Mouse (Mus musculus): ENCODE data around the gene Sos1. TPM values are rescaled to one million over a fixed set of nuclear protein-coding genes. Genes with fewer than 3 reads are reported as not detected.

Gene Sos1
- 4.1 and 5.0 TPM in 2 replicates for polyA plus RNA-seq (2012; rRNA removed)

DNA sequence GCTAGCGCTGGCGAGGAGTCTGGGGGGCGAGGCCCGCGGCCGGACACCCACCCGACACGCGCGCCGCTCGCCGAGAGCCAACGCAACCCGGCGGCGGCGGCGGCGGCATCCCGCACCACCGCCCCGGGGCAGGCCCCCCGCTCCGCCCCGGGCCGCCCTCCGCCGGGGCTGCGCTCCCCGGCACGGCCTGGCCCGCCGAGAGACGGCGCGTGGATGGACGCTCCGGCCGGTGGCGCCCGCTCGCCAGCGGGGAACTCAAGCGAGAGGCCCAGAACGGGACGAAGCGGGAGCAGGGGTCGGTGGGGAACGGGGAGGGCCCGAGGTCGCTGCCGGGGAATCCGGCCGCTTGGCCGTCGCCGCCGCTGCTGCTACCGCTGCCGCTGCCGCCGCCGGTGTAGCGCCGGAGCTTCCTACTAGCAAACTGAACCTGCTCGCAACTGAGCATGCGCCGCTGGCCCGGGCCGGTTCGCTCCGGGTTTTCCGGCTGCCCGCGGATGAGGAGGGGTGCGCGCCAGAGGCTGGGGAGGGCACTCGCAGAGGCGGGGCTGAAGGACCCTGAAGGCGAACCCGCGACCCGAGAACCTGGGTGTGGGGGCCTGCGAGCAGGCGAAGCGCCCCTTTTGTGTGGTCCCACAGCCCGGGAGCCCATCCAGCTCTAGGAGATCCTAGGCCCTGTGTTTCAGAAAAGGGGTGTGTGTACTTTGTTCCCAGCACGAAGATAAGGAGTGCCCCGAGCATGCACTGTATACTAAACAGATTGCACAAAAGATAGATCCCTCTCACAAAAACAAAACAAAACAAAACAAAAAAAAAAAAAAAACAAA lies at the start of gene Sos1:
Gene Sos1, minus strand, starts transcription at position 423 of the 824 bp plus-strand sequence.
- under 1% methylated on average over 89 of the region's 90 CpGs for WGBS
- H3K4me1 ChIP-seq (replicated peaks; ENCODE audit: control insufficient read depth, insufficient read depth, low read length) = peaks cover 2% of the 10 kb centered on the region; the same call in 1 of the 2 replicates
- no peak within 1 kb of the TSS for H3K27ac ChIP-seq (ENCODE audit: control insufficient read depth, insufficient read depth, low read length)
- no peaks in the 10 kb centered on the region for H3K36me3 ChIP-seq (ENCODE audit: control insufficient read depth, insufficient read depth, low read length)
- peak; percentile 99 for DNase-seq
- TF ChIP-seq POLR2A (IDR thresholded peaks at IDR 0.05; ENCODE audit: control insufficient read depth, extremely low read depth, insufficient read depth, low read length, poor library complexity) (peak; percentile 83), CTCF (IDR thresholded peaks at IDR 0.05; ENCODE audit: borderline replicate concordance, control insufficient read depth, extremely low read depth, insufficient read depth, low read length, poor library complexity) (no peak)
- H3K4me3 ChIP-seq (ENCODE audit: control insufficient read depth, insufficient read depth, low read length) = peak within 1 kb of the TSS; percentile 63
- no peaks in the 10 kb centered on the region for H3K27me3 ChIP-seq (ENCODE audit: control insufficient read depth, insufficient read depth, low read length)

DNA sequence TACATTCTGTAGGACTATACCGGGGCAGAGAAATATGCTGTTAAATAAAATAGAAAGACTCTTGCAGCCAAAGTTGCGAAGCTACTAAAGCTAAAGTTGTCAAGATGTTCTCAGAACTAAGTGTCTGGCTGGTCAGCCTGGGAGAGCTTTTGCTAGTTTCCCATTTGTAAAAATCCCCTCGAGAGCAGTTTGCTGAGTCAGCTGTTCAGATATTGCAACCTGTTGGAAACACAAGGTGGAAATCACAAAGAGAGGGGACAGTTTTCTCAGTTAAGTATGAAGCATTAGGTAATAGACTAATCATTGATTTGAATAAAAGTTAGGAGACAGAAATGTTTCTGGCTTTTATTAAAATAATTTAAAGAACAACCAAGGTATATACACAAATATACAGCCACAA lies 43.0 kb upstream of the Sos1 start:
- no peaks in the 10 kb centered on the region for H3K36me3 ChIP-seq (ENCODE audit: control insufficient read depth, insufficient read depth, low read length)
- H3K4me1 ChIP-seq (replicated peaks; ENCODE audit: control insufficient read depth, insufficient read depth, low read length) = peaks cover 8% of the 10 kb centered on the region
- no peak overlapping the region for H3K27ac ChIP-seq (ENCODE audit: control insufficient read depth, insufficient read depth, low read length)
- no peak for TF ChIP-seq CTCF (IDR thresholded peaks at IDR 0.05; ENCODE audit: borderline replicate concordance, control insufficient read depth, extremely low read depth, insufficient read depth, low read length, poor library complexity)
- TF ChIP-seq POLR2A (IDR thresholded peaks at IDR 0.05; ENCODE audit: control insufficient read depth, extremely low read depth, insufficient read depth, low read length, poor library complexity) = no peak
- no peaks in the 10 kb centered on the region for H3K27me3 ChIP-seq (ENCODE audit: control insufficient read depth, insufficient read depth, low read length)
- 73% methylated on average over 3 of the region's 3 CpGs for WGBS
- no peak for DNase-seq
- no peak overlapping the region for H3K4me3 ChIP-seq (ENCODE audit: control insufficient read depth, insufficient read depth, low read length)

DNA sequence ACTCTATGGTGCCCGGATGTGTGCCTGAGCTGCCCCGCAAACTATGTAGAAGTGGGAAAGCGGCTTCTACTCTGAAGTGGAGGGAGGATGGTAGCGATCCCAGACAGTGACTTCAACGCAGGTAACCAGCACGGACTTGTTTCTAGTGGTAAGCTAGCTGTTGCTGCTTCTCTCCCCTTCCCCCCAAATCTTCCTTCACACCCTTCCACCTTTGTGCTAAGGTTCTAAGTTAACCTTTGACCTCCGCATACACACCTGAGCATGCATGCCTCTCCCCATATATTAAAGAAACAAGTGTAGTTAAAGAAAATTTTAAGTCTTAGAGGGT lies 41.9 kb upstream of the Sos1 start:
- WGBS = 68% methylated on average over 7 of the region's 7 CpGs
- no peak overlapping the region for H3K4me3 ChIP-seq (ENCODE audit: control insufficient read depth, insufficient read depth, low read length)
- H3K4me1 ChIP-seq (replicated peaks; ENCODE audit: control insufficient read depth, insufficient read depth, low read length) = peaks cover 8% of the 10 kb centered on the region
- peak overlapping the region; percentile 68; the same call in 1 of the 2 replicates for H3K27ac ChIP-seq (ENCODE audit: control insufficient read depth, insufficient read depth, low read length)
- no peak for DNase-seq
- no peaks in the 10 kb centered on the region for H3K27me3 ChIP-seq (ENCODE audit: control insufficient read depth, insufficient read depth, low read length)
- TF ChIP-seq POLR2A (IDR thresholded peaks at IDR 0.05; ENCODE audit: control insufficient read depth, extremely low read depth, insufficient read depth, low read length, poor library complexity) = no peak
- no peak for TF ChIP-seq CTCF (IDR thresholded peaks at IDR 0.05; ENCODE audit: borderline replicate concordance, control insufficient read depth, extremely low read depth, insufficient read depth, low read length, poor library complexity)
- H3K36me3 ChIP-seq (ENCODE audit: control insufficient read depth, insufficient read depth, low read length) = no peaks in the 10 kb centered on the region

DNA sequence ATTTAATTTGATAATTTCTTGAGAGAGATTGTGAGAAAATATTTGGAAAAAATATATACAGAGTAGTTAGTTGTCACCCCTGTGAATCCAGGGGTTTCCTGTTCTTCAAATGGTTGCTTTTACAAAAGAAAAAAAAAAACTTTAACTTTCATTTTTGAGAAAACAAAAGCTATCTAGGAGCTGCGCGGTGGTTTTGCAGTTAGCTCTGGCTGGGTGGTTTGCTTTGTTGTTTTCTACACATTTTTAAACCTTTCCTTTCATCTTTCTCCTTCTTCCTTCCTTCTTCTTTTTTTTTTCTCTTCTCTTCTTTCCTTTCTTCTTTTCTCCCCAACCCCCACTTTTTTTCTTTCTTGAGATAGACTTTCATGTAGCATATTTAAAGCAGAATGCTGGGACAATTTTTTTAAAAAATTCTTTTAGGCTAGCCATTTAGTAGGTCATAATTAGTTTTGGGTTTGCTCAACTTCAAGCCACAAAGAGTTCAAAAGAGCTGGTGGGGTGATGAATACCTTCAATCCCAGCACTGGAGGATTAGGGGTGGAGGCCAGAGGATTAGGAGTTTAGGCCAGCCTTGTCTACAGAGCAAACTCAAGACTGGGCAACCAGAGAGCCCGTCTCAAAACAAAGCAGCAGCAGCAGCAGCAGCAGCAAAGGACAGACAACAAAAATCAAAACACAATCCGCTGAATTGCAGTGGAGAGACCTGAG lies 41.4 kb upstream of the Sos1 start:
- no peak for TF ChIP-seq CTCF (IDR thresholded peaks at IDR 0.05; ENCODE audit: borderline replicate concordance, control insufficient read depth, extremely low read depth, insufficient read depth, low read length, poor library complexity)
- no peak for TF ChIP-seq POLR2A (IDR thresholded peaks at IDR 0.05; ENCODE audit: control insufficient read depth, extremely low read depth, insufficient read depth, low read length, poor library complexity)
- 33% methylated on average over 4 of the region's 4 CpGs for WGBS

DNA sequence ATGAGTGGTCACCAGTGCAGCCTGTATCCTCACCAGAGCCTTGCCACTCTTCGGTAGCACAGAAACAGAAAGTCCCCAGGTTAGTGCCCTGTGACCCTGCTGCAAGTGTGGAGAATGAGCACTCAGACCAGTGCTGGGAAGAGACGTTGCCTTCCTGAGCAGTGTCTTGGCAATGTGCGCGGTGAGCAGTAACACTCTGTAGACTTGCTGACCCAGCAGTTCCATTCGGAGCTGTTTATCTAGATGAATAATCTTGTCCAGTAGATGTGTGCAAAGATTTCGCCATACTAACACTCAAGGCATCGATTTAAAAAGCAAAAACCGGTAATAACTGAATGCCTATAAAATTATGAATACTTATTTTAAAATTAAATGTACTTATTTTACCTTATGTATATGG lies 40.3 kb upstream of the Sos1 start:
- DNase-seq = no peak
- H3K27ac ChIP-seq (ENCODE audit: control insufficient read depth, insufficient read depth, low read length) = peak overlapping the region; percentile 15; the same call in 1 of the 2 replicates
- 87% methylated on average over 8 of the region's 8 CpGs for WGBS
- H3K4me1 ChIP-seq (replicated peaks; ENCODE audit: control insufficient read depth, insufficient read depth, low read length) = peaks cover 8% of the 10 kb centered on the region
- H3K36me3 ChIP-seq (ENCODE audit: control insufficient read depth, insufficient read depth, low read length) = no peaks in the 10 kb centered on the region
- no peak overlapping the region for H3K4me3 ChIP-seq (ENCODE audit: control insufficient read depth, insufficient read depth, low read length)
- H3K27me3 ChIP-seq (ENCODE audit: control insufficient read depth, insufficient read depth, low read length) = no peaks in the 10 kb centered on the region
- TF ChIP-seq POLR2A (IDR thresholded peaks at IDR 0.05; ENCODE audit: control insufficient read depth, extremely low read depth, insufficient read depth, low read length, poor library complexity) (no peak), CTCF (IDR thresholded peaks at IDR 0.05; ENCODE audit: borderline replicate concordance, control insufficient read depth, extremely low read depth, insufficient read depth, low read length, poor library complexity) (no peak)

More for the DNA sequence above, 41.4 kb upstream of the Sos1 start:
- Histone ChIP-seq H3K4me1 (replicated peaks; ENCODE audit: control insufficient read depth, insufficient read depth, low read length) (peaks cover 8% of the 10 kb centered on the region), H3K27ac (ENCODE audit: control insufficient read depth, insufficient read depth, low read length) (peak overlapping the region; percentile 68; the same call in 1 of the 2 replicates), H3K27me3 (ENCODE audit: control insufficient read depth, insufficient read depth, low read length) (no peaks in the 10 kb centered on the region), H3K4me3 (ENCODE audit: control insufficient read depth, insufficient read depth, low read length) (no peak overlapping the region), H3K36me3 (ENCODE audit: control insufficient read depth, insufficient read depth, low read length) (no peaks in the 10 kb centered on the region)
- no peak for DNase-seq

DNA sequence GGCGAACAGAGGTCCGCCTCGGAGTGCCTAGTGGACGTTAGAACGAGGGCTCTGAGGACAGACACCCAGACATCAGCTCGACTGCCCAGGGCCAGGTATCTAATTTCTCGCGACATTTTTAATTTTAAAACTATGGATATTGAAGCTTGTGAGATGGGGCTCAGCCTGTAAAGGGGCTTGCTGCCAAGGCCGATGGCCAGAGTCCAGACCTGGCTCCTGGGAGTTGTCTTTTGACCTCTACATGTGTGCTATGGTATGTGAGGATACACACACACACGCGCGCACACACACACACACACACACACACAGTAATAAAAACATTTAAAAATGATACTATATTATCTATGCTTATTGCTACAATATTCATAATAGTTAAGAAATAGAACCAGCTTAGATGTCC lies 38.6 kb upstream of the Sos1 start:
- Histone ChIP-seq H3K4me1 (replicated peaks; ENCODE audit: control insufficient read depth, insufficient read depth, low read length) (peaks cover 8% of the 10 kb centered on the region), H3K36me3 (ENCODE audit: control insufficient read depth, insufficient read depth, low read length) (no peaks in the 10 kb centered on the region), H3K27ac (ENCODE audit: control insufficient read depth, insufficient read depth, low read length) (no peak overlapping the region), H3K4me3 (ENCODE audit: control insufficient read depth, insufficient read depth, low read length) (no peak overlapping the region), H3K27me3 (ENCODE audit: control insufficient read depth, insufficient read depth, low read length) (no peaks in the 10 kb centered on the region)
- no peak for DNase-seq
- 95% methylated on average over 12 of the region's 12 CpGs for WGBS
- no peak for TF ChIP-seq CTCF (IDR thresholded peaks at IDR 0.05; ENCODE audit: borderline replicate concordance, control insufficient read depth, extremely low read depth, insufficient read depth, low read length, poor library complexity)
- no peak for TF ChIP-seq POLR2A (IDR thresholded peaks at IDR 0.05; ENCODE audit: control insufficient read depth, extremely low read depth, insufficient read depth, low read length, poor library complexity)
